Mouse (Mus musculus) heart, adult 2 months (tissue): ENCODE results near the gene Zfp523.

ENCODE experiments used
- CTCF ChIP-seq: fragments of 200-600 bp; IDR thresholded peaks from 2 replicates; pipeline ENCODE4 v1.8.1; 2022; ENCODE audit warnings: antibody characterized with exemption, mild to moderate bottlenecking, moderate library complexity
- EP300 ChIP-seq: fragments of 200-500 bp; IDR thresholded peaks from 2 replicates; pipeline ENCODE4 v1.6.1; 2011; ENCODE audit warnings: low read depth, low read length, control low read depth; ENCODE audit not compliant: insufficient read depth

- no peak for TF ChIP-seq EP300
- no peak for TF ChIP-seq CTCF
These were observed 35.0 kb downstream of the Zfp523 start for GRCm38 (mm10) chr17:28211921-28212341.
